Mouse (Mus musculus): Measurements from ENCODE around the gene Ppih. TPM values are rescaled to one million over a fixed set of nuclear protein-coding genes. Genes with fewer than 3 reads are reported as not detected.

Gene Ppih
- total and polyA plus RNA-seq, 3 experiments, result 4.5 to 171 (median 76.0) TPM

- ATAC-seq (ENCODE audit: extremely low read depth, insufficient number of reproducible peaks, low FRiP score, poor library complexity, severe bottlenecking) (no peak), DNase-seq (ENCODE audit: low spot score) (no peak)
- no peaks in the 10 kb centered on the region for H3K27me3 ChIP-seq (ENCODE audit: insufficient read depth, low read length)
- no peak for TF ChIP-seq CTCF (IDR thresholded peaks at IDR 0.05; ENCODE audit: low read depth, low read length)
- no peak for TF ChIP-seq POLR2AphosphoS5 (IDR thresholded peaks at IDR 0.05; ENCODE audit: insufficient replicate concordance, low read depth, low read length)
- no peak for TF ChIP-seq GATA2 (IDR thresholded peaks at IDR 0.05; ENCODE audit: borderline replicate concordance, low read depth, low read length)
- no peak for TF ChIP-seq GATA1 (IDR thresholded peaks at IDR 0.05; ENCODE audit: borderline replicate concordance, low read length)
- no peak for TF ChIP-seq TAL1 (conservative IDR thresholded peaks at IDR 0.05; ENCODE audit: low read depth, low read length)
- no peak overlapping the region for H3K4me3 ChIP-seq (ENCODE audit: low read depth, low read length)
- peaks cover 75% of the 10 kb centered on the region for H3K36me3 ChIP-seq (replicated peaks)
- no peaks in the 10 kb centered on the region for H3K9me3 ChIP-seq (replicated peaks)
- no peaks in the 10 kb centered on the region for H3K4me1 ChIP-seq (ENCODE audit: insufficient read depth, low read depth, low read length)
Measured at GRCm38 (mm10) chr4:119303291-119303690, 17.1 kb downstream of the Ppih start.

- Histone ChIP-seq H3K4me1 (ENCODE audit: insufficient read depth, low read depth, low read length) (no peaks in the 10 kb centered on the region), H3K27me3 (ENCODE audit: insufficient read depth, low read length) (no peaks in the 10 kb centered on the region), H3K4me3 (ENCODE audit: low read depth, low read length) (no peak overlapping the region), H3K36me3 (replicated peaks) (peaks cover 60% of the 10 kb centered on the region), H3K9me3 (replicated peaks) (no peaks in the 10 kb centered on the region)
- no peak for ATAC-seq (ENCODE audit: extremely low read depth, insufficient number of reproducible peaks, low FRiP score, poor library complexity, severe bottlenecking)
- no peak for TF ChIP-seq GATA2 (IDR thresholded peaks at IDR 0.05; ENCODE audit: borderline replicate concordance, low read depth, low read length)
- no peak for TF ChIP-seq TAL1 (conservative IDR thresholded peaks at IDR 0.05; ENCODE audit: low read depth, low read length)
- no peak for TF ChIP-seq POLR2AphosphoS5 (IDR thresholded peaks at IDR 0.05; ENCODE audit: insufficient replicate concordance, low read depth, low read length)
- TF ChIP-seq GATA1 (IDR thresholded peaks at IDR 0.05; ENCODE audit: borderline replicate concordance, low read length), result no peak
- no peak for TF ChIP-seq CTCF (IDR thresholded peaks at IDR 0.05; ENCODE audit: low read depth, low read length)
- no peak for DNase-seq (ENCODE audit: low spot score)
Measured at GRCm38 (mm10) chr4:119301777-119302176, 18.6 kb downstream of the Ppih start.

DNA sequence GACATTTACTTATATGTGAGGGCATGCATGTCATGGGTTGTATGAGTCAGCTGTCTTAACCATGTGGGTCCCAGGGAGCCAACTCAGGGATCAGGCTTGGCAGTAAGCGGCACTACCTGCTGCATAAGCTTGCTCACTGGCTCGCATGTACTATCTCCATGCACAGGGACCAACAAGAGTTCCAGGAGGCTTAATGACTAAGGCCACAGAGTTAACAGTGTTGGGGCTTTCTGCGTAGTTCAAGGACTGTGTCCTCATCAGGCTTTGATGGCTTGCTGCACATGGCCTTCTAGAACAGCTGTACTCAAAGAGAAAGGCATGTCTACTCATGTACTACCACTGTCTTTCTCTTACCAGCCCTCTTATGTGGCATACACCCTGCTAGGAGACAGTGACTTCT lies 19.6 kb downstream of the Ppih start:
- TF ChIP-seq POLR2AphosphoS5 (IDR thresholded peaks at IDR 0.05; ENCODE audit: insufficient replicate concordance, low read depth, low read length) (no peak), GATA2 (IDR thresholded peaks at IDR 0.05; ENCODE audit: borderline replicate concordance, low read depth, low read length) (no peak), CTCF (IDR thresholded peaks at IDR 0.05; ENCODE audit: low read depth, low read length) (no peak), GATA1 (IDR thresholded peaks at IDR 0.05; ENCODE audit: borderline replicate concordance, low read length) (no peak), TAL1 (conservative IDR thresholded peaks at IDR 0.05; ENCODE audit: low read depth, low read length) (no peak)
- Histone ChIP-seq H3K9me3 (replicated peaks) (no peaks in the 10 kb centered on the region), H3K4me1 (ENCODE audit: insufficient read depth, low read depth, low read length) (peaks cover 3% of the 10 kb centered on the region), H3K4me3 (ENCODE audit: low read depth, low read length) (no peak overlapping the region), H3K27me3 (ENCODE audit: insufficient read depth, low read length) (no peaks in the 10 kb centered on the region), H3K36me3 (replicated peaks) (peaks cover 52% of the 10 kb centered on the region)
- no peak for DNase-seq (ENCODE audit: low spot score)
- no peak for ATAC-seq (ENCODE audit: extremely low read depth, insufficient number of reproducible peaks, low FRiP score, poor library complexity, severe bottlenecking)

GRCm38 (mm10) chr4:119297361-119297760 lies 23.0 kb downstream of the Ppih start:
- Histone ChIP-seq H3K27me3 (ENCODE audit: insufficient read depth, low read length) (no peaks in the 10 kb centered on the region), H3K4me3 (ENCODE audit: low read depth, low read length) (no peak overlapping the region), H3K9me3 (replicated peaks) (no peaks in the 10 kb centered on the region), H3K36me3 (replicated peaks) (peaks cover 36% of the 10 kb centered on the region), H3K4me1 (ENCODE audit: insufficient read depth, low read depth, low read length) (peaks cover 11% of the 10 kb centered on the region)
- TF ChIP-seq GATA2 (IDR thresholded peaks at IDR 0.05; ENCODE audit: borderline replicate concordance, low read depth, low read length) (no peak), TAL1 (conservative IDR thresholded peaks at IDR 0.05; ENCODE audit: low read depth, low read length) (no peak), CTCF (IDR thresholded peaks at IDR 0.05; ENCODE audit: low read depth, low read length) (no peak), GATA1 (IDR thresholded peaks at IDR 0.05; ENCODE audit: borderline replicate concordance, low read length) (no peak), POLR2AphosphoS5 (IDR thresholded peaks at IDR 0.05; ENCODE audit: insufficient replicate concordance, low read depth, low read length) (no peak)
- ATAC-seq (ENCODE audit: extremely low read depth, insufficient number of reproducible peaks, low FRiP score, poor library complexity, severe bottlenecking) (no peak), DNase-seq (ENCODE audit: low spot score) (no peak)

DNA sequence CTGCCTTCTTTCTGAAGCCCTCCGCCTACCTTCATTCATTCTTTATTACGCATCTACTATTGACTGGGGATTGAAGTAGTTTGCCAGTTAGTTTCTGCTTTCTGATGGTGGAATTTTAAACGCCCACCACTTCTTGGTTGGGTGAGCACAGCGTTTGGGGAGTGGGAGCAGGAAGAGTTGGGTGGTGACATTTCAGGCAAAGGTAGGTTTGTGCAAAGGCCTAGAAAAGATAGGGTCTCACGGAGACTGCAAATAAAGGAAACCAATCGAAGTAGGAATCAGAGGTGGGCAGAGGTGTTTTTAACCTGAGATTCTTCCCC lies 25.3 kb downstream of the Ppih start:
- DNase-seq (ENCODE audit: low spot score) (no peak), ATAC-seq (ENCODE audit: extremely low read depth, insufficient number of reproducible peaks, low FRiP score, poor library complexity, severe bottlenecking) (no peak)
- peaks cover 22% of the 10 kb centered on the region for H3K4me1 ChIP-seq (ENCODE audit: insufficient read depth, low read depth, low read length)
- H3K27me3 ChIP-seq (ENCODE audit: insufficient read depth, low read length), result no peaks in the 10 kb centered on the region
- no peaks in the 10 kb centered on the region for H3K9me3 ChIP-seq (replicated peaks)
- peak overlapping the region; percentile 85 for H3K4me3 ChIP-seq (ENCODE audit: low read depth, low read length)
- peaks cover 39% of the 10 kb centered on the region for H3K36me3 ChIP-seq (replicated peaks)
- no peak for TF ChIP-seq CTCF (IDR thresholded peaks at IDR 0.05; ENCODE audit: low read depth, low read length)
- no peak for TF ChIP-seq GATA1 (IDR thresholded peaks at IDR 0.05; ENCODE audit: borderline replicate concordance, low read length)

DNA sequence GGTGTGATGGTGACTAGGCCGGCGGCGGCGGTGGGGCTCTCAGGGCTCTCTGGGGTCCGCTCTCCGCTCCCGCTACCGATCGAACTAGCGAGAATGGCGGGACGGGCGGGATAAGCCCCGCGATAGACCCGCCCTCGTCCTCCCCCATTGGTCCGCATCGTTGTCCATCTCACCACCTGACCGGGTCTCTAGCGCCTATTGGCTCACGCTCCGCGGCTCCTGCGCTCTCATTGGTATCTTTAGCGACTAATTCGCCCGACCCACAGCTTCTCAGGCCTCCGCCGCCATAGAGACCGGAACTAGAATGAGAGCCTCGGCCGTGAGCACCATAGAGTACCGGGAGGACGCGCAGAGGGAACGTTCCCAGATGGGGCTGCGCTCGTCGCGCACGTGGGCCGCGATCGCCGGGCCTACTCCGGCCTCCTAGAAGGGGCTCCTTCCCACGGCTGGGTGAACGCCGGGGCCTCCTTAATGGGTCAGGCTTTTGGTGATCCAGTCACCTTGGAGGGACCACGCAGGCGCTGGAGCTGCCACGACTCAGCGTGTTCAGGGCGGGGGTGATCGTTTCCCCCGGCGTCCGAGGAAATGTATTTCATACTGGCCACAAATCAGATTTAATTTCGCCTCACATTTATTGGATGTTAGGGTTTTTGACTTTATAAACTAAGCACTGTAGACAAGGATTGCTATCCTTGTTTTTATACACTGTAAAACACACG lies 25.8 kb downstream of the Ppih start, which contains the start of gene Ybx1:
Gene Ybx1, minus strand, starts transcription at position 190 of the 719 bp plus-strand sequence.
- no peaks in the 10 kb centered on the region for H3K27me3 ChIP-seq (ENCODE audit: insufficient read depth, low read length)
- ATAC-seq (ENCODE audit: extremely low read depth, insufficient number of reproducible peaks, low FRiP score, poor library complexity, severe bottlenecking), result peak; percentile 97
- peak within 1 kb of the TSS; percentile 85 for H3K4me3 ChIP-seq (ENCODE audit: low read depth, low read length)
- peak; percentile 95 for DNase-seq (ENCODE audit: low spot score)
- H3K9me3 ChIP-seq (replicated peaks), result no peaks in the 10 kb centered on the region
- H3K36me3 ChIP-seq (replicated peaks), result peaks cover 44% of the 10 kb centered on the region
- peaks cover 26% of the 10 kb centered on the region for H3K4me1 ChIP-seq (ENCODE audit: insufficient read depth, low read depth, low read length)
- TF ChIP-seq CTCF (IDR thresholded peaks at IDR 0.05; ENCODE audit: low read depth, low read length) (no peak), GATA2 (IDR thresholded peaks at IDR 0.05; ENCODE audit: borderline replicate concordance, low read depth, low read length) (no peak), GATA1 (IDR thresholded peaks at IDR 0.05; ENCODE audit: borderline replicate concordance, low read length) (no peak), TAL1 (conservative IDR thresholded peaks at IDR 0.05; ENCODE audit: low read depth, low read length) (no peak), POLR2AphosphoS5 (IDR thresholded peaks at IDR 0.05; ENCODE audit: insufficient replicate concordance, low read depth, low read length) (no peak)

Measured in G1E (cell line).